Comparison of ENCODE assay signal across 11 mouse cellular contexts in the genomic region with DNA sequence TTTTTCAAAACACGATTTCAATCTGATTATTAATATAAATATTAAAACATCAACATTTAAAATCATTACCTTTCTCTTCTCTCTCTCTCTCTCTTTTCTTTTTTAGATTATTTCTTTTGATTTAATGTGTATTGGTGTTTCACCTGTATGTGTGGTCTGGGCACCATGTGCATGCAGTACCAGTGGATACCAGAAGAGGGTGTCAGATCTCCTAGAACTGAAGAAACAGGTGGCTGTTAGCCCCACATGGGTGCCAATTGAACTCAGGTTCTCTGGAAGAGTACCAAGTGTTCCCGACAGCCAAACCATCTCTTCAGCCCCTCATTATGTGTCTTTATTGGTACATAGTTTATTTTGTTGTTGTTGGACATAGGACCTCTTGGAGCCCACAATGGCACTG. TPM values are rescaled to one million over a fixed set of nuclear protein-coding genes. Genes with fewer than 3 reads are reported as not detected.
DNase-seq lines count a peak whose midpoint lies in the region; ATAC-seq and TF ChIP-seq lines count a peak whose summit lies in the region.
"Had no signal": no experiment of that assay in that cellular context is flagged by ENCODE, and none has a peak within 500 bp of the region (broad histone marks: within the 10 kb centered on the region; RNA-seq: fewer than 3 reads in every experiment).

No protein-coding gene starts in this region.

- H3K27me3 ChIP-seq in heart, embryonic 11.5 days (ENCODE audit: control insufficient read depth, insufficient read depth, low read length), result no peaks in the 10 kb centered on the region
- no peaks in the 10 kb centered on the region for H3K27me3 ChIP-seq in midbrain, postnatal 0 days (ENCODE audit: insufficient read depth, low read length)
- H3K27me3 ChIP-seq in midbrain, embryonic 15.5 days (replicated peaks), result no peaks in the 10 kb centered on the region
- H3K27me3 ChIP-seq in hindbrain, embryonic 13.5 days, result no peaks in the 10 kb centered on the region
- H3K27me3 ChIP-seq: embryonic facial prominence, embryonic 13.5 days had no signal

- H3K9me3 ChIP-seq in heart, embryonic 11.5 days (replicated peaks; ENCODE audit: control insufficient read depth, low read length), result no peaks in the 10 kb centered on the region
- H3K9me3 ChIP-seq in midbrain, postnatal 0 days (ENCODE audit: low read length), result no peaks in the 10 kb centered on the region
- H3K9me3 ChIP-seq in midbrain, embryonic 15.5 days, result no peaks in the 10 kb centered on the region
- no peaks in the 10 kb centered on the region for H3K9me3 ChIP-seq in hindbrain, embryonic 13.5 days
- H3K9me3 ChIP-seq: embryonic facial prominence, embryonic 13.5 days had no signal

- no peak overlapping the region for H3K27ac ChIP-seq in heart, embryonic 11.5 days (ENCODE audit: low read depth, low read length)
- no peak overlapping the region for H3K27ac ChIP-seq in midbrain, postnatal 0 days (ENCODE audit: low read depth, low read length)
- no peak overlapping the region for H3K27ac ChIP-seq in midbrain, embryonic 15.5 days
- no peak overlapping the region for H3K27ac ChIP-seq in hindbrain, embryonic 13.5 days
- H3K27ac ChIP-seq: embryonic facial prominence, embryonic 13.5 days had no signal

- DNase-seq in heart, postnatal 4 days, result peak; percentile 48
- peak; percentile 35 for DNase-seq in midbrain, postnatal 0 days (ENCODE audit: low spot score)
- peak; percentile 39 for DNase-seq in c-Kit-positive CD71-positive TER-119-positive erythroid progenitor cells, embryonic 14.5 days (ENCODE audit: low spot score)
- DNase-seq in thymus, postnatal 14 days, result peak; percentile 44
- DNase-seq in adrenal gland, adult 2 months, result no peak
- DNase-seq: layer of hippocampus, adult 9-11 months had no signal

- WGBS in heart, embryonic 11.5 days (ENCODE audit: insufficient replicate concordance), result 50% methylated on average over 2 of the region's 2 CpGs
- WGBS in midbrain, postnatal 0 days, result 48% methylated on average over 2 of the region's 2 CpGs
- 54% methylated on average over 2 of the region's 2 CpGs for WGBS in midbrain, embryonic 15.5 days
- WGBS in hindbrain, embryonic 13.5 days, result 46% methylated on average over 2 of the region's 2 CpGs

- H3K4me3 ChIP-seq in heart, embryonic 11.5 days (ENCODE audit: low read depth, low read length), result no peak overlapping the region
- no peak overlapping the region for H3K4me3 ChIP-seq in midbrain, postnatal 0 days (ENCODE audit: low read depth, low read length)
- H3K4me3 ChIP-seq in midbrain, embryonic 15.5 days, result no peak overlapping the region
- H3K4me3 ChIP-seq in hindbrain, embryonic 13.5 days, result no peak overlapping the region
- H3K4me3 ChIP-seq: embryonic facial prominence, embryonic 13.5 days had no signal

- no peak for ATAC-seq in heart, embryonic 11.5 days (replicated peaks; ENCODE audit: insufficient number of reproducible peaks, low FRiP score, low TSS enrichment)
- ATAC-seq in midbrain, postnatal 0 days (ENCODE audit: low FRiP score), result no peak
- ATAC-seq in midbrain, embryonic 15.5 days (replicated peaks), result no peak
- ATAC-seq in hindbrain, embryonic 13.5 days (ENCODE audit: low FRiP score), result no peak
- ATAC-seq: activated CD4-positive, CD25-positive, alpha-beta regulatory T cell, adult 4 months had no signal

- no peak overlapping the region for H3K9ac ChIP-seq in heart, embryonic 11.5 days (ENCODE audit: low read depth, low read length)
- no peak overlapping the region for H3K9ac ChIP-seq in midbrain, postnatal 0 days (replicated peaks; ENCODE audit: low read length, poor library complexity, severe bottlenecking)
- no peak overlapping the region for H3K9ac ChIP-seq in midbrain, embryonic 15.5 days
- H3K9ac ChIP-seq in hindbrain, embryonic 13.5 days, result no peak overlapping the region
- H3K9ac ChIP-seq: embryonic facial prominence, embryonic 13.5 days had no signal

- H3K4me2 ChIP-seq in heart, embryonic 11.5 days, result no peak overlapping the region
- no peak overlapping the region for H3K4me2 ChIP-seq in midbrain, postnatal 0 days (ENCODE audit: low read depth, low read length, poor library complexity, severe bottlenecking)
- no peak overlapping the region for H3K4me2 ChIP-seq in midbrain, embryonic 15.5 days
- H3K4me2 ChIP-seq in hindbrain, embryonic 13.5 days, result no peak overlapping the region
- H3K4me2 ChIP-seq: embryonic facial prominence, embryonic 13.5 days had no signal

- peak; percentile 70 for TF ChIP-seq CTCF in midbrain, postnatal 0 days (IDR thresholded peaks at IDR 0.05)

- H3K4me1 ChIP-seq in heart, embryonic 11.5 days (ENCODE audit: control insufficient read depth, insufficient read depth, low read length), result no peaks in the 10 kb centered on the region
- H3K4me1 ChIP-seq in midbrain, postnatal 0 days (ENCODE audit: insufficient read depth, low read length), result peaks cover 5% of the 10 kb centered on the region; the same call in 1 of the 2 replicates
- H3K4me1 ChIP-seq in midbrain, embryonic 15.5 days, result peaks cover 24% of the 10 kb centered on the region
- peaks cover 27% of the 10 kb centered on the region for H3K4me1 ChIP-seq in hindbrain, embryonic 13.5 days (replicated peaks)

- H3K36me3 ChIP-seq in heart, embryonic 11.5 days (ENCODE audit: control insufficient read depth, insufficient read depth, low read length), result no peaks in the 10 kb centered on the region
- H3K36me3 ChIP-seq in midbrain, postnatal 0 days (ENCODE audit: insufficient read depth, low read length), result peaks cover 2% of the 10 kb centered on the region; the same call in 1 of the 2 replicates
- no peaks in the 10 kb centered on the region for H3K36me3 ChIP-seq in midbrain, embryonic 15.5 days (replicated peaks)
- peaks cover 13% of the 10 kb centered on the region for H3K36me3 ChIP-seq in hindbrain, embryonic 13.5 days

RNA-seq across cellular contexts. Expression of a gene that starts 11.1 kb away (rescaled TPM):
- 1,000 to 10,000 TPM; 1,168 to 1,187 TPM for total RNA-seq in heart, postnatal 4 days (2021)
- polyA plus RNA-seq in heart, embryonic 11.5 days (2014; fragmentation: Nextera tagmentation; extraction: Ambion mirVana), result 2,531 and 2,677 TPM in 2 replicates
- 3,665 and 4,346 TPM in 2 replicates for total RNA-seq in midbrain, postnatal 0 days (2014; rRNA removed)
- 2,467 and 2,499 TPM in 2 replicates for polyA plus RNA-seq in midbrain, postnatal 0 days (2015; fragmentation: Nextera tagmentation; extraction: Ambion mirVana)
- polyA plus RNA-seq in midbrain, embryonic 15.5 days (2015; fragmentation: Nextera tagmentation; extraction: Ambion mirVana), result 3,196 and 3,218 TPM in 2 replicates
- polyA plus RNA-seq in hindbrain, embryonic 13.5 days (2015; fragmentation: Nextera tagmentation; extraction: Ambion mirVana), result 2,762 and 2,865 TPM in 2 replicates
- total RNA-seq in adrenal gland, adult 2 months (2021), result 1,000 to 10,000 TPM; 1,424 to 4,193 TPM
- 1,414 and 2,267 TPM in 2 replicates for polyA plus RNA-seq in adrenal gland, adult 2 months (2012; rRNA removed)
